Mouse (Mus musculus) mature B cell (primary cell): ENCODE data around the gene Gm47985.
"Not testable (repeated sequence)": the region's sequence is repeated elsewhere in the genome, so short reads cannot be mapped to it uniquely, and the experiment has no call there.

Source experiments
- in situ Hi-C: fragments of 300-500 bp; cut with MboI; formaldehyde crosslinking; loops from 2 replicates; pipeline ENCODE4 v1.14.3; 2019

Gene Gm47985

GRCm38 (mm10) chr1:151182266-151182665, at the start of gene Gm47985:
Gene Gm47985 (plus strand): TSS chr1:151182537.
- in situ Hi-C loops, result not testable (repeated sequence)

DNA sequence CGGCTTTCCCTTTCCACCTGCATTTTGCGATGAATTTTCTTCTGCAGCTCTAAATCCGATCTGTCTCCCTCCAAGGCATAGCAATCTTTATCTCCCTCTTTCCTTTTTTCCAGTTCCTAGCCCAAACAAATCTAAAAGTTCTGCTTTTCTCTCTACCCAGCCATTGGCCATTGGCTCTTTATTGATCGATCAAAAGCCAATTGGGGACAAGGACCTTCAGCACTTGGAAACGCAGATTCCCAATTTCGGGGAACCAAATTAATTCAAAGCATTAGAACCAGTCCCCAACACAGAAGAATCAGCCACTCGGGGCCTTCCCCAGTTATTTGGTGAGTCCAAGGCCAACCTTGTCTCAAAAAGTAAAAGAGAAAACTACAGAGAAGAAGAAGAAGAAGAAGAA, 49.7 kb upstream of the Gm47985 start:
- in situ Hi-C loops, result no loop called here

DNA sequence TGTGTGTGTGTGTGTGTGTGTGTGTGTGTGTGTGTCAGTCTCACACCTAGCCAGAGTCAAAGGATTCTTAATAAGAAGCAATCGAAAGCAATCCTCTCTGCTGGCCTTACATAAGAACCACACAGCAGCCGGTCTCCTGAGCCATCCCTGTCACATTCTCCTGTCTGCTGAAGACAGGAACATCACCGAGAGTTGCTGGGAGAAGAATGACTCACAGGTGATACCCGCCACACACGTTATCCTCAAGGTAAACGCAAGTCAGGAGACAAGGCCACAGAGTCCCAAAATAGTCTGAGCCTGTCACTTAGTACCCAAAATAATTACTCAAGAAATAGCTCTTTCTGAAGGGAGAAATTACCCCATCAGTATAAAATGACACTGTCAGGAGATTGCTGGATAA, 43.9 kb upstream of the Gm47985 start:
- in situ Hi-C loops, result no loop called here

GRCm38 (mm10) chr1:151140956-151141355, 41.4 kb upstream of the Gm47985 start:
- in situ Hi-C loops, result no loop called here

GRCm38 (mm10) chr1:151144471-151145146, 37.7 kb upstream of the Gm47985 start:
- in situ Hi-C loops, result no loop called here

DNA sequence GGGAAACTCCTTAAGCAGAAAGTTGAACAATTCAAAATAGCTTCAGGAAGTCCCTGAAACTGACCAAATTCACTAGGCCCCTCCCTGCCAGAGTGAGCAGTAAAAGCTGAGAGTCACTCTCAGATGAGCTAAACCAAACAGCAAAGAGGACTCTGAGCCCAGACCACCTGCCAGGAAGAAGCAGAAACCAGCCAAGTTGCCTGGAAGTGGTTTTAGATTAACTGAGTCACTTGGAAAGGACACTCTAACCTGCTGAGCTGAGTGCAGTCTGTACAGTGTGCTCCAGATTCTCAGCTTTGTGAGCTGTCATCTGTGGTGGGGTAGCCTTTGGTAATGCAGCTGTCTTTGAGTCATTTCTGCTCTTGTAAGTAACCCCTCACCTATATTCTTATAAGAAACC, 34.5 kb upstream of the Gm47985 start:
- in situ Hi-C loops, result no loop called here

- in situ Hi-C loops, result no loop called here
Observed at GRCm38 (mm10) chr1:151150211-151150610, 32.1 kb upstream of the Gm47985 start.

DNA sequence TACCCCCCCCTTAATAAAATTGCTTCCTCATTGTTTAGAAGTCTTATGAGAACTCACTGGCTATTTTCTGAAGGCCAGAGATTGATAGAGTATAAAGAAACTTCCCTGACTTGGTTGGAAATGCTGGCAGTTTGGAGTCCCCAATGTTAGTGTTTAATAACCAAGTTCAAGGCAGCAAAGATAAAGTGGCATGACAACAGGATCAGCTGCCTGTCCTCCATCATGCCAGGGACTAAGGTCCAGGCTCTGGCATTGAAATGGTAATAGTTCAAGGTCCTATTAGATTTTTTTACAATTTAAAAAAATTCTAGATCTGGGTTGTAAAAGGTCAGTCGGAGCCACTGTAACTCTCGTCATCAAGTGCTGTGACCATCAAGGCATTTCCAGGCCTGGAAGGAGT, 31.2 kb upstream of the Gm47985 start:
- in situ Hi-C loops, result no loop called here

DNA sequence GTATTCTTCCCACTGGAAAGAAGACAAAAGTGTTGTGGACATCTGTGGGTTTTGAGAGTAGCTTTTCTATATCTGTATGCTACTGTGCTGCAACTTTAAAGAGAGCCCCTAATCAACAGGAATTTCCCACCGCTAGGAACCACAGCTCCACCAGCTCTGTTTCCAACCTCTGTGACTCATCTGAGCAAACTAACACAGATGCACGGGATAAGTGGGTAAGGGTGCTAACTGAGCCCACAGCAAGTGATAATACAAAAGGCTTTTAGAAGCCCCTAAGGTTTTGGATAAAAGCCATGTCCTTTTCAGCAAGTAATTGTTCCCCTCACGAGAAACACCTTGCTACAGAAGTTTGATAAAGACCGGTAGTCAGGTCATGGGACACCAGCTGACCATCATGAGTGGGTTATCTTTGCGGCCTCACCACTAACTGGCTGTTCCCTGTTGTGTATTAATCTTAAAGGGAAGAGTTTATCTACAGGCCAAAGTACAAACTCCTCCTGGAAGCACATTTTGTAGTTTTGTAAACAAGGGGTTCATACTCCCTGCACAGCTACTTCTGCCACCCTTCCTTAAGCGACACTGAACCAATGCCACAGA, 29.2 kb upstream of the Gm47985 start:
- in situ Hi-C loops, result no loop called here

GRCm38 (mm10) chr1:151154131-151154530, 28.2 kb upstream of the Gm47985 start:
- in situ Hi-C loops, result not testable (repeated sequence)

GRCm38 (mm10) chr1:151156129-151156528, 26.2 kb upstream of the Gm47985 start:
- in situ Hi-C loops, result no loop called here

DNA sequence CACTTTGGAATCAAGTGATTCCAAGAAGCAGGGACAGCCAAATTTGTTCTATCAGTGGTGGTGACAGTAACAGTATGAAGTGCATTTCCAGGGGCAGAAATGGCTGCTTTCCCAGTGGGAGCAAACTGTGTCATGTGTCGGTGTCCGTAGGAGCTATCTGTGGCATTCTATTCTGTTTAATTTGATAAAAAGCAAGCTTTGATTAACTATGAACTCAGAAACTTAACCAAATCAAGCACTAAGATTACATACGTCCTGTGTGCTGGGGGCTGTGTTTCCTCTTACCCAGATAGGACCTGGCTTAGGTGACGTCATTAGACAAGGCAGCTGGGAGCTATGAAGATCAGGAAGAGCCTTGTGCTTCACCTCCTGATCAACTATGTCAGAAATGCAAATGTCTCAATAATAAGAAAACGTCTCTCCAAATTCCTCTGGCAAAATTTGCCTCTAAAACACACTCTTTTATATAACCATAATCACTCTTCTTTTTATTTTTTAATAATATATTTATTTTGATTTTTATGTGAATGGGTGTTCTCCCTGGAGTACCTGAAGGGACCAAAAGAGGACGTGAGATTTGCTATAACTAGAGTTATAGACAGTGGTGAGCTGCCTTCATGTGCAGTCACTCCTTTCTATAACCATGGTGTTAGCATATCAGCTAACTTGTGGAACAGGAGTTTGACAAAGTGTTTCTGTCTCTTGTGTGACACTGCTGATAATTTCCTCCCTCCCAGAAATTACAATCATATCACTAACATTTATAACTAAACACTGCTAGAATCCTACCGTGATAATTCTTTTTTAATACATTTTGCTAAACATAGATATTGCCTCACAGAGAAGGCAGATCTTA, 25.3 kb upstream of the Gm47985 start:
- in situ Hi-C loops, result no loop called here

- in situ Hi-C loops, result no loop called here
Observed at GRCm38 (mm10) chr1:151157963-151158856, 24.1 kb upstream of the Gm47985 start.

GRCm38 (mm10) chr1:151158857-151159510, 23.4 kb upstream of the Gm47985 start:
- in situ Hi-C loops, result no loop called here

- in situ Hi-C loops, result no loop called here
Observed at GRCm38 (mm10) chr1:151166031-151166430, 16.3 kb upstream of the Gm47985 start.

DNA sequence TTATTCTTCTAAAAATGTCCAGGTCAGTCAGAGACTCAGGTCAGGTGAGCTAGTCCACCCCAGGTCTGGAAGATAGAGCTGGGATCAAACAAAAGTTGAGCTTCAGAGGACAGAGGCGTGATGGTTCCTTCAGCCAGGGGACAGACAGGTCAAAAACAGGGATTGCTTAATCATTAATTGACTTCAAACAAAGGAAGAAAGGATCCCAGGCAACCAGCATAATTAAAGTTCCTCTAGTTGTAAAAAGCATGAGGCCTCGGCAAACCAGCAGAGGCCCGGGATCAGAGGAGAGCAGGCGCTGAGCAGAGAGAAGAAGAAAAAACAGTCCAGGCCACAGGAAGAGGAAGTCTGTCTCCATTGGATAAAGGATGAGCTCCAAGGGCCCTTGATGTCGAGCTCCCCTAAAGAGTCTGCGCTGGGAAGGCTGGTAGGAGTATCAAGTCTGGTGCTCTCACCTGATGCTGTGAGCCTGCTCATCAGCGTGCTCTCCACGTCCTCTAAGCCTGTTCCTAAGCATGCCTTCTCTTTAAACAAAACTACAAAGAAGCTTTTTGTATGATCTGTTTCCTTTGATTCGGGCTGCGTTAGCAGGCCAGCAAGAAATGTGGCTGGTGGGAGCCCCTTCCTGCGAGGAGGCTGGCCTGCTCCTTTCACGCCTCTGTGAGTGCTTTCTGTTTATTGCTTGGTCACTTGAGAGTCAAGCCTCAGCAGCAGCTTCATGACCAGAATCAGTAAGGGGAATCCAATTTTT, 14.9 kb upstream of the Gm47985 start:
- in situ Hi-C loops, result no loop called here

- in situ Hi-C loops, result no loop called here
Observed at GRCm38 (mm10) chr1:151168637-151169036, 13.7 kb upstream of the Gm47985 start.

DNA sequence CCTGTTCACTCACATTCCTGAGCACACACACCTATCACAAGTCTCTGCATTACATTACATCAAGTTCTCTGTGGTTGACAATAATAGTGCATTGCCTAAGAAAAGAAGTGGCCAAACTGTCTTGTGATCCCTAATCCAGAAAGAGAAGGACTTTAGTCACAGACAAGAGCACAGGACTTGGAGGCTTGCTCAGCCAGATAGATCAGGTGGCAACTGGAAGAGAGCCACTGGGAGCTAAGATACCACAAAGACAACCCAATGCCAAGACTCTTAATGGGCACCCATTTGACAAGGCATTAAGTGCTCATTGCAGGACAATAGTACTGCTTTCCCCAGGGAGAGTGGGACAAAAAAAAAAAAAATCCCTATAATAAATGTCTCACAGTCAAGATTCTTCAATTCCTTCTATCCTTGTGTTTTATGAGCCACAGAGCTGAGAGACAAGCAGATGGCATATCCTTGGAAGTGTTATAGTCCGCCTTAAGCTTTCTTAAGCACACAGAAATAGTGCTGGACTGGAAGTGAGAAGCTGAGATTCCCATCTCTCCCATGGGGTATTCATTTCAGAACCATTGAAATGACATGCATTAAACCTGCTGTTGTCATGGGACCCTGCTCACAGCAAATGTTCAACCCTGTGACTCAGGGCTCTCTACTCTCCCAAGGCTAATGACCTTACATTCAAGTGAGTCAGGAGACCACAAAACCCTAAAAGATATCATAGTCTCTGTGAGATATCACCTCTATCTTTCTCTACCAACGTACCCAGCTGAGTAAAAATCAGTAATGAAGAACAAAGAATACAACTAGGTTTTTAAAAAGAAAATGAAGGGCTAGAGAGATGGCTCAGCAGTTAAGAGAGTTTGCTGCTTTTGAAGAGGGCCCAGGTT, 10.5 kb upstream of the Gm47985 start:
- in situ Hi-C loops, result no loop called here
